Mouse (Mus musculus): ENCODE results near the gene Fanci. TPM values are rescaled to one million over a fixed set of nuclear protein-coding genes. Genes with fewer than 3 reads are reported as not detected.

Gene Fanci
- polyA plus RNA-seq, 1 experiment from 2014 or later, result 16.1 TPM

DNA sequence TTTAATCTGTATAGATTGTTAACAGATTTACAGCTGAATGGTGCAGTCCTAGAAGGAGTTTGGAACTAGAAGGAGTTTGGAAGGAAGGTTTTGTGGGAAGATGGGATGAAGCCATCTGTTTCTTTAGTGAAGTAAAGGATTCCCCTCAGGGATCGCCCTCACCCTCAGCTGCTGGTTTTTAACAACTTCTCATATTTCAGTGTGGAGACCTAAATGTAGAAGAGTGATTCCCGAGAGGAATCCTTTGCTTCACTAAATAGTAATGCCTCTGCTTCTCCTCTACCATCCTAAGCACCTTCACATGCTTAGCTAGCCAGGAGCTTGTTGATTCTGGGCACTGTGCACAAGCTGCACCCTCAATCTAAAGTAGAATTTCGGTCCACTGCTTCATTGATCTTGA lies 258 bp upstream of the Fanci start:
- Histone ChIP-seq H3K27ac (peak overlapping the region; percentile 96), H3K4me1 (peaks cover 12% of the 10 kb centered on the region), H3K36me3 (peaks cover 4% of the 10 kb centered on the region; the same call in 1 of the 2 replicates), H3K9me3 (no peaks in the 10 kb centered on the region), H3K27me3 (ENCODE audit: insufficient read depth, poor library complexity, severe bottlenecking) (no peaks in the 10 kb centered on the region), H3K4me3 (peak overlapping the region; percentile 81)
- no peak for DNase-seq (ENCODE audit: low spot score)
- WGBS, result 14% methylated on average over 3 of the region's 3 CpGs

DNA sequence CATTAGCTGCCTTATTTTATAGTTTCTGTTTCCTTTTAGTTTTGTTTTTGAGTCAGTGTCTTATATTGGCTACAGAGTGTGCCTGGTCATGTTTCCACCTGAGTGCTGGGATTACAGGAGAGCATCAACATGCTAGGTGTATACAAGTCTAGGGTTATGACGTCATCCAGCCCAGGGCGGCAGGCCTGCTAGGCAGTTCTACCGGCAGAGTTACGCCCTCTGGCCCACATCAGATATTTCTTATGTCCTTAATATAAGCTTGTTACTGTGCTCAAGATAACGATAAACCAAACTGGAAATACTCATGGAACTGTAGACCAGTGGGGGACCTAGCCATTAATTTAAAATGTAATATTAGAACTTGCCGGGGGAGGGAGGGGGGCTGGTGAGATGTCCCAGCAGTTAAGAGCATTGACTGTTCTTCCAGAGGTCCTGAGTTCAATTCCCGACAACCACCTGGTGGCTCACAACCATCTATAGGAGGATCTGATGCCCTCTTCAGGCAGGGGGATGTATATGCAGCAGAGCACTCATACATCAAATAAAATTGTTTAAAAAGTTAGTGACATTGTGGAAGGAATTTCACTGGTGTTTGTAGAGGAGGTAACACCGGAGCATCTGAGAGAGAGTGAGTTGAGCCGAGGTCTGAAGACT lies 1.3 kb downstream of the Fanci start:
- Histone ChIP-seq H3K27me3 (ENCODE audit: insufficient read depth, poor library complexity, severe bottlenecking) (no peaks in the 10 kb centered on the region), H3K36me3 (peaks cover 5% of the 10 kb centered on the region; the same call in 1 of the 2 replicates), H3K27ac (peak overlapping the region; percentile 96), H3K4me3 (peak overlapping the region; percentile 81), H3K9me3 (no peaks in the 10 kb centered on the region), H3K4me1 (peaks cover 12% of the 10 kb centered on the region)
- 59% methylated on average over 9 of the region's 9 CpGs for WGBS
- no peak for DNase-seq (ENCODE audit: low spot score)

DNA sequence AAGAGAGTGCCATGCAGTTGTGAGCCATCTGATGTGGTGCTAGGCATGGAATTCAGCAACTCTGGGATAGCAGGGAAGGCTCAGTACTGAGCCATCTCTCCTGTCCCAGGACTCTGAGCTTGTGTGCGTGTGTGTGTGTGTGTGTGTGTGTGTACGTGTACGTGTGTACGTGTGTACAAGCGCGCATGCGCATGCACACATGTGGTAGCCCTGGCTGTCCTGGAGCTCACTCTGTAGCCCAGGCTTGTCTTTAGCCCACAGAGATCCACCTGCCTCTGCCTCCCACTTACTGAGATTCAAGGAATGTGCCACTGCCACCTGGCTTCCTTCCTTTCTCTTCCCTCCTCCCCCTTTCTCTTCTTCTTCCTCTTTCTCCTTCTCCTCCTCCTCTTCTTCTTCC lies 2.2 kb downstream of the Fanci start:
- H3K4me3 ChIP-seq, result no peak overlapping the region
- WGBS, result 96% methylated on average over 7 of the region's 7 CpGs
- no peak for DNase-seq (ENCODE audit: low spot score)
- H3K27ac ChIP-seq, result no peak overlapping the region
- H3K27me3 ChIP-seq (ENCODE audit: insufficient read depth, poor library complexity, severe bottlenecking), result no peaks in the 10 kb centered on the region
- peaks cover 5% of the 10 kb centered on the region; the same call in 1 of the 2 replicates for H3K36me3 ChIP-seq
- no peaks in the 10 kb centered on the region for H3K9me3 ChIP-seq
- peaks cover 12% of the 10 kb centered on the region; the same call in 1 of the 2 replicates for H3K4me1 ChIP-seq

DNA sequence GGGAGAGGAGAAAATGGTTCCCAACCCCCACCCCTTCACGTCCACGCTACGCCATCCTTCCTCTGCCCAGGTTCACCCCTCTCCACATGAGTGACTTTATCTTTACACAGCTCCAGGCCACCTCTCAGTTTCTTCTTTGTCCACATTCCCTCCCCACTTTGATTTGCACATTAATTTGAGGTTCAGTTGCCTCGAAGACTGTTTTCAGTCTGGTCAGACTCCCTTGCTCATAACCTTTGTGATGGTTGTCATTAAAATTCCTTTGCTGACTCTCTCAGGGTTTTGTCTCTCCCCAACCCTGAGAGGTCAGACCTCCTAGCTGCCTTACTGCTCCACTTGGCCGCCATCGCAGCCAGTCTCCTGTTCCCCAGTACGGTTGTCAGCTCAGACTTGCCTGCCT lies 2.9 kb downstream of the Fanci start:
- H3K36me3 ChIP-seq, result peaks cover 5% of the 10 kb centered on the region; the same call in 1 of the 2 replicates
- no peak overlapping the region for H3K4me3 ChIP-seq
- DNase-seq (ENCODE audit: low spot score), result no peak
- H3K4me1 ChIP-seq, result peaks cover 12% of the 10 kb centered on the region; the same call in 1 of the 2 replicates
- H3K27ac ChIP-seq, result no peak overlapping the region
- no peaks in the 10 kb centered on the region for H3K27me3 ChIP-seq (ENCODE audit: insufficient read depth, poor library complexity, severe bottlenecking)
- 82% methylated on average over 7 of the region's 7 CpGs for WGBS
- H3K9me3 ChIP-seq, result no peaks in the 10 kb centered on the region

DNA sequence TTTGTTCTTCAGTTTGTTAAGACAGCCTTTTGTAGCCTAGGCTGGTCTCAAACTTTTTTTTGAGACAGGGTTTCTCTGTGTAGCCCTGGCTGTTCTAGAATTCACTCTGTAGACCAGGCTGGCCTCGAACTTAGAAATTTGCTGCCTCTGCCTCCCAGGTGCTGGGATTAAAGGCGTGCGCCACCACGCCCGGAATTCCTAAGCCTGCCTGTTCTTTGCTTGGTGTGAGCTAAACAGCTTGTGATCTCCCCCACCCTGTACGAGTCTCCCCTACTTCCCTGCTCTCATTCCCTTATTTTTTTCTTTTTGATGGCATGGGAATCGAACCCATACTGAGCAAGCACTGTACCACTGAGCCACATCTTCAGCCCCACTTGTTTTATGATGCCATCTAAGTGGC lies 3.5 kb downstream of the Fanci start:
- Histone ChIP-seq H3K4me3 (no peak overlapping the region), H3K27ac (no peak overlapping the region), H3K27me3 (ENCODE audit: insufficient read depth, poor library complexity, severe bottlenecking) (no peaks in the 10 kb centered on the region), H3K9me3 (no peaks in the 10 kb centered on the region), H3K4me1 (peaks cover 12% of the 10 kb centered on the region; the same call in 1 of the 2 replicates), H3K36me3 (peaks cover 5% of the 10 kb centered on the region; the same call in 1 of the 2 replicates)
- WGBS, result 84% methylated on average over 7 of the region's 7 CpGs
- DNase-seq (ENCODE audit: low spot score), result no peak

DNA sequence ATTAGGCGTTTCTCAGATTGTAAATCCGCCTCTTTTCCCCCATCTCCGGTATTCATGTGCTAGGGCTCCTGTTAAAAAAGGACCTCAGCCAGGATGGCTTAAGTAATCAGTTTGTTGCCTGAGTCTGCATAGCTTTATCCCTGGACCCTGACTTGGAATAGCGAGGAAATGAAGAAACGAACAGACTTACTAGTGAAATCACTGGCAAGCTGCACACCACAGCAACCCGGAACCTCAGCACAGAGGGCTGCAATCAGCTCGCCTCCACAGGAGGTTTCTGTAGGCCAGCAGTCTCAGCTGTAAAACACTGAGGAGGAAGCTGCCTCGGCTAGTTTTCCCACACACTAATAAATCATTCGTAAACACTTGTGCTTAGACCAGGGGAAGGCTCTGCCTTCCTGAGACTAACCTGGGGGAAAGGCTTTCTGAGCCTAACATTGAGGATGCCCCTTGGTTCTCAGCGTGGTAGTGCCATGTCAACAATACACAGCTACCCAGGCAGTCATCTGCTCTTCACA lies 5.8 kb downstream of the Fanci start:
- H3K27ac ChIP-seq, result no peak overlapping the region
- H3K4me3 ChIP-seq, result no peak overlapping the region
- no peaks in the 10 kb centered on the region for H3K27me3 ChIP-seq (ENCODE audit: insufficient read depth, poor library complexity, severe bottlenecking)
- peaks cover 5% of the 10 kb centered on the region; the same call in 1 of the 2 replicates for H3K36me3 ChIP-seq
- no peak for DNase-seq (ENCODE audit: low spot score)
- H3K4me1 ChIP-seq, result peaks cover 5% of the 10 kb centered on the region; the same call in 1 of the 2 replicates
- H3K9me3 ChIP-seq, result no peaks in the 10 kb centered on the region
- WGBS, result 82% methylated on average over 10 of the region's 10 CpGs

DNA sequence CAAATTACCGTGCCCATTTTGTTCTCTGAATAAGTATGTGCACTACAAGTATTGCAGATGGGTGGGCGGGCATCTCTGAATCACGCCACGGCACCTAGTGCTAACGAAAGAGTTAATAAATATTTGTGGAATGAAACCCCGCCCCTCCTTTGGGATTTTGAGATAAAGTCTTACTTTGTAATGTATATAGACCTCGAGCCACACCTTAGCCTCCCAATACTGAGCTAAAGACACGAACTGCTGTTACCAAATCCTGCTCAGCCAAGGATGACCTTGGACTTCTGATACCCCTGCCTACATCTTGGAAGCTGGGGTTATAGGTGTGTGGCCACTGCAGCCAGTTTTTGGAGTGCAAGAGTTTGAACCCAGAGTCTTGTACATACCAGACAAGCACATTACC lies 6.7 kb downstream of the Fanci start:
- 84% methylated on average over 8 of the region's 8 CpGs for WGBS
- H3K4me3 ChIP-seq, result no peak overlapping the region
- H3K27ac ChIP-seq, result no peak overlapping the region
- H3K27me3 ChIP-seq (ENCODE audit: insufficient read depth, poor library complexity, severe bottlenecking), result no peaks in the 10 kb centered on the region
- H3K4me1 ChIP-seq, result no peaks in the 10 kb centered on the region
- peaks cover 5% of the 10 kb centered on the region; the same call in 1 of the 2 replicates for H3K36me3 ChIP-seq
- DNase-seq (ENCODE audit: low spot score), result no peak
- H3K9me3 ChIP-seq, result no peaks in the 10 kb centered on the region

DNA sequence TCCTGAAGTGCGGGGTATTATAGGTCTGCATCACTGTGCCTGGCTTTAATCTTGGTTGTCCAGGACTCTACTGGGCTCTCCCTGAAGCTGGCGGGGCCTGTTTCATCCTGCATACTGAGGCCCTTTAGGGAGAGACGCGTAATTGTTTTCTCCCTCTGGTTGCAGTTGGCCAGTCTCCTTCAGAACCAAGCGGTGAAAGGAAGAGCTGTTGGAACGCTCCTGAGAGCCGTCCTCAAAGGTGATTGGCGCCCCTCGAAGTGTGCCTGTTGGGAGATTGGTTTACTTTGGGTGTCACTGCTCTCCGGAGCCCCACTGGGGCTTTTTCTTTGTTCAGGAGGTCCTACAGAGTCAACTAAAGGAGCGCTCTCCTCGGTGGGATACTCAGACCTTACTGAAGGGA lies 7.2 kb downstream of the Fanci start:
- DNase-seq (ENCODE audit: low spot score), result no peak
- 69% methylated on average over 12 of the region's 12 CpGs for WGBS
- H3K4me1 ChIP-seq, result no peaks in the 10 kb centered on the region

DNA sequence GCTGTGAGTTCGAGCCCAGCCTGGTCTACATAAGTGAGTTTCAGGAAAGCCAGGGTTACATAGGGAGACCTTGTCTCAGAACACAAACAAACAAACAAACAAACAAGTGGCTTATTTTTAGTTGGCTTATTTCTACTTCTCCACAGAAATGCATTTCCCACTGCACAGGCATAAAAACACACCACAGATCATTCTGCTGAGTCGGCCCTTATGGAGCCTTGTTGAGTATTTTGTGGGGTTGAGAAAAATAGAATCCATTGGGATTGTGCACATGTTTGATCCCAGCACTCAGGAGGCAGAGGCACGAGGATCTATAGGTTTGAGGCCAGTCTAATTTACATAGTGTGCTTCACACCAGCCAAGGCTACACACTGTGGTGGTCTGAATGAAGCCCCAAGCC lies 8.6 kb downstream of the Fanci start:
- H3K36me3 ChIP-seq, result peaks cover 5% of the 10 kb centered on the region; the same call in 1 of the 2 replicates
- no peak overlapping the region for H3K4me3 ChIP-seq
- no peaks in the 10 kb centered on the region for H3K9me3 ChIP-seq
- DNase-seq (ENCODE audit: low spot score), result no peak
- H3K27me3 ChIP-seq (ENCODE audit: insufficient read depth, poor library complexity, severe bottlenecking), result no peaks in the 10 kb centered on the region
- WGBS, result 80% methylated on average over 3 of the region's 3 CpGs
- no peak overlapping the region for H3K27ac ChIP-seq
- no peaks in the 10 kb centered on the region for H3K4me1 ChIP-seq

More for the DNA sequence above, 7.2 kb downstream of the Fanci start:
- Histone ChIP-seq H3K4me3 (no peak overlapping the region), H3K36me3 (peaks cover 5% of the 10 kb centered on the region; the same call in 1 of the 2 replicates), H3K27ac (no peak overlapping the region), H3K9me3 (no peaks in the 10 kb centered on the region), H3K27me3 (ENCODE audit: insufficient read depth, poor library complexity, severe bottlenecking) (no peaks in the 10 kb centered on the region)

DNA sequence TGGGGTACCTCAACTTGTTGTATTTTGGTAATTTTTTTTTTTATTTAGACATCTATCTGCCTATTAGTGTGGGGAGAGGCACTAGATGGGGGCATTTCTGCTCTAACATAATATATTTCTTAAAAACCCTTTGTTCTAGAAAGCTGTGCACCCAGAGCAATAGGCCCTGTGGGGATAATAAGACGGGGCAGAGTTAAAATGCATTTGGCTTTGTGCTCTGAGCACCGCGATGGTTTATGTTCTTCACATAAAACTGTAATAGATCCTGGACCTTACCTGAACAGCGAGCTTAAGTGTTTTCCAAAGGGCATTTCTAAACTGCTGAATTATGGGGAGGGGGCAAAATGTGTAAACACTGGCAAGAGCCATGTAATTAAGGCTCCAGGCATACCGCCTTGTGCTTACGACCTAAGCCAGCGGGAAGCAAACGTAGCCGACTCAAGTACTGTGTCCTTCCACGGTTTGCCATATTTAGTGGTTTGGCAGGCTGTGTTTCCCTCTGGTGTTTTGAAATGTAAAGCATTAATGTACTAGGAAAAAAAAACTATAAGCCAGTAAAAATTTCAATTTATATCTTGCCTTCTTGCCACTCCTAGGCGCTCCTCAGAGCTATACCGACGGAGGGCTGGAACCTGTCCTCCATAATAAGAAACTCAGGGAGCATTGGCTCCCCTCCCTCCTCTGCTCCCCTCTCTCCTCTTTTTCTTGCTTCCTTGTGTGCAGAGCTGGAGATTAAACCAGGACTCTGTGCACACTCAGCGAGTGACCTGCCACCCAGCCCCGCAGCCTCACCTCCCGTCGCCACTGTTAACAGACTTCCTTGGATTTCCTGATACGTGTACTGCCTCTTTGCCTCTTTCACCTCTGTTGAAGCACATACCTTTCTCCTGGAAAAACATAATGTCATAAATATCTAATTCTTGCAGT lies 23.0 kb downstream of the Fanci start:
- H3K27ac ChIP-seq, result no peak overlapping the region
- DNase-seq (ENCODE audit: low spot score), result no peak
- H3K4me3 ChIP-seq, result no peak overlapping the region
- no peaks in the 10 kb centered on the region for H3K27me3 ChIP-seq (ENCODE audit: insufficient read depth, poor library complexity, severe bottlenecking)
- 88% methylated on average over 18 of the region's 18 CpGs for WGBS
- no peaks in the 10 kb centered on the region for H3K9me3 ChIP-seq
- no peaks in the 10 kb centered on the region for H3K4me1 ChIP-seq
- 0 out of 2 replicates have a peak, but pooled peaks cover 7% of the 10 kb centered on the region for H3K36me3 ChIP-seq

DNA sequence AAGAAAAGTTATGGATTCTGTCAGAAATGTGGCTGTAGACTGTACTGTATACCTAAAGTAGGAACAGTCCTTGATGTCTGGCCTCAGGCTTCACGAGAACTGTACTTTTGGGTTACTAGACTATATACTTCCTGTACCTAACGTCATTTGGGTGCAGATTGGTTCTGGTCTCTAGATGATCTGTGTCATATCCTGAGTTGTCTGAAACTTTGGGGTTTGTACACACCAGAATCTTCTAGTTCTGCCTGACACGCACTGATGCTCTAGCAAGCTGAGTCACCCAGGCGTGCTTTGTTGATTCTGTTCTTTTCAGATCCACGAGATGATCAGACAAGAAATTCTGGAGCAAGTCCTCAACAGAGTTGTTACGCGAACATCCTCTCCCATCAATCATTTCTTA lies 28.2 kb downstream of the Fanci start:
- 89% methylated on average over 7 of the region's 7 CpGs for WGBS
- Histone ChIP-seq H3K27me3 (ENCODE audit: insufficient read depth, poor library complexity, severe bottlenecking) (no peaks in the 10 kb centered on the region), H3K4me3 (no peak overlapping the region), H3K4me1 (no peaks in the 10 kb centered on the region), H3K27ac (no peak overlapping the region), H3K36me3 (peaks cover 22% of the 10 kb centered on the region), H3K9me3 (no peaks in the 10 kb centered on the region)
- no peak for DNase-seq (ENCODE audit: low spot score)

DNA sequence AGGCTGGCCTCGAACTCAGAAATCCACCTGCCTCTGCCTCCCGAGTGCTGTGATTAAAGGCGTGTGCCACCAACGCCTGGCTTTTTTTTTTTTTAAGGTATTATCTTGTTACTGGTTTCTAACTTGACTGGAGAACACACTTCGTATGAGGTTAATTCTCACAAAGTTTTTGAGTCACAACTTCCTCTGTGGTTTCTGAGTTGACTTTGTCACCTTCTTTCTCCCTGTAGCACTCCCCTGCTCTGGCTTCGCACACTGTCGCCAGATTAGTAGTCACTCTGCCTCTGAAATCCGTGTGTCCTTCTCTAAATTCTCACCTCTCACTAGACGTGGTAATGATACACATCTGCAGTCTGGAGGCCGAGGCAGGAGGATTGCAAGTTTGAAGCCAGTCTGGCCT lies 31.1 kb downstream of the Fanci start:
- DNase-seq (ENCODE audit: low spot score), result no peak
- Histone ChIP-seq H3K27ac (no peak overlapping the region), H3K4me3 (no peak overlapping the region), H3K4me1 (0 out of 2 replicates have a peak, but pooled peaks cover 4% of the 10 kb centered on the region), H3K9me3 (no peaks in the 10 kb centered on the region), H3K36me3 (peaks cover 31% of the 10 kb centered on the region), H3K27me3 (ENCODE audit: insufficient read depth, poor library complexity, severe bottlenecking) (no peaks in the 10 kb centered on the region)
- 93% methylated on average over 10 of the region's 10 CpGs for WGBS

DNA sequence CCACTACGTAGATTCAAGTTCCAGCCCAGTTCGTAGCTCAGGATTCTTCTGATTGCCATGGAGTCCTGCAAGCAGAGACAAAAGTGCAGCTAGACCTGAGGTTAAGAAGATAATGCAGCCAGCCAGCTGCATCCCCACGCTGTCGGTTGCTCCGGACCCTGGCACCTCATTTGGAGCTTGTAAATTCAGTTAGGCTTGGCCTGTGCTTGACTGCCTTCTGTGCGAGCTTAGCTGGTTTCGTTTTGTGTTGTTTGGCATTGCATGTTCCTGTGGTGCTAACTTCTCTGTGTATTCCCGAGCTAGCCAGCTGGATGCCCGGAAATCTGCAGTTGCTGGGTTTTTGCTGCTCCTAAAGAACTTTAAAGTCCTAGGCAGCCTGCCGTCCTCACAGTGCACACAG lies 34.1 kb downstream of the Fanci start:
- no peaks in the 10 kb centered on the region for H3K9me3 ChIP-seq
- H3K27ac ChIP-seq, result no peak overlapping the region
- H3K4me3 ChIP-seq, result no peak overlapping the region
- peaks cover 27% of the 10 kb centered on the region for H3K36me3 ChIP-seq
- 87% methylated on average over 10 of the region's 10 CpGs for WGBS
- DNase-seq (ENCODE audit: low spot score), result no peak
- H3K4me1 ChIP-seq, result peaks cover 10% of the 10 kb centered on the region; the same call in 1 of the 2 replicates
- H3K27me3 ChIP-seq (ENCODE audit: insufficient read depth, poor library complexity, severe bottlenecking), result no peaks in the 10 kb centered on the region
